Comparison of ENCODE assay signal across 26 mouse cellular contexts in genomic region chr3:153160683-153161082, GRCm38 (mm10).
DNase-seq lines count a peak whose midpoint lies in the region; ATAC-seq lines count a peak whose summit lies in the region.
"Had no signal": no experiment of that assay in that cellular context is flagged by ENCODE, and none has a peak within 500 bp of the region (broad histone marks: within the 10 kb centered on the region; RNA-seq: fewer than 3 reads in every experiment).

No protein-coding gene starts in this region.

- no peak overlapping the region for H3K9ac ChIP-seq in kidney, embryonic 14.5 days (ENCODE audit: low read depth, low read length)
- no peak overlapping the region for H3K9ac ChIP-seq in kidney, embryonic 16.5 days (replicated peaks; ENCODE audit: low read length)
- H3K9ac ChIP-seq in midbrain, embryonic 16.5 days (ENCODE audit: low read depth, low read length): no peak overlapping the region
- H3K9ac ChIP-seq in midbrain, embryonic 11.5 days (ENCODE audit: low read length): no peak overlapping the region
- H3K9ac ChIP-seq: embryonic facial prominence, embryonic 12.5 days; forebrain, embryonic 13.5 days; forebrain, embryonic 15.5 days had no signal

- H3K27me3 ChIP-seq in kidney, embryonic 14.5 days (ENCODE audit: control insufficient read depth, insufficient read depth, low read length): no peaks in the 10 kb centered on the region
- H3K27me3 ChIP-seq in kidney, embryonic 16.5 days (ENCODE audit: insufficient read depth, low read length): no peaks in the 10 kb centered on the region
- H3K27me3 ChIP-seq in midbrain, embryonic 16.5 days (ENCODE audit: control insufficient read depth, insufficient read depth, low read depth, low read length): no peaks in the 10 kb centered on the region
- no peaks in the 10 kb centered on the region for H3K27me3 ChIP-seq in midbrain, embryonic 11.5 days (ENCODE audit: control insufficient read depth, insufficient read depth, low read length)
- H3K27me3 ChIP-seq: CH12.LX; embryonic facial prominence, embryonic 12.5 days; forebrain, embryonic 13.5 days; forebrain, embryonic 15.5 days; Patski had no signal

- H3K4me1 ChIP-seq in kidney, embryonic 14.5 days (ENCODE audit: control insufficient read depth, insufficient read depth, low read length): no peaks in the 10 kb centered on the region
- H3K4me1 ChIP-seq in kidney, embryonic 16.5 days (ENCODE audit: insufficient read depth, low read length): no peaks in the 10 kb centered on the region
- H3K4me1 ChIP-seq in midbrain, embryonic 16.5 days (ENCODE audit: control insufficient read depth, insufficient read depth, low read length): no peaks in the 10 kb centered on the region
- H3K4me1 ChIP-seq in midbrain, embryonic 11.5 days (ENCODE audit: control insufficient read depth, insufficient read depth, low read length): no peaks in the 10 kb centered on the region
- H3K4me1 ChIP-seq: embryonic facial prominence, embryonic 12.5 days; forebrain, embryonic 13.5 days; forebrain, embryonic 15.5 days had no signal

- no peaks in the 10 kb centered on the region for H3K9me3 ChIP-seq in kidney, embryonic 14.5 days (ENCODE audit: control insufficient read depth, low read length)
- H3K9me3 ChIP-seq in kidney, embryonic 16.5 days (ENCODE audit: low read length): no peaks in the 10 kb centered on the region
- H3K9me3 ChIP-seq in midbrain, embryonic 16.5 days (replicated peaks; ENCODE audit: control insufficient read depth, low read length, poor library complexity, severe bottlenecking): no peaks in the 10 kb centered on the region
- H3K9me3 ChIP-seq in midbrain, embryonic 11.5 days (ENCODE audit: control insufficient read depth, low read length): no peaks in the 10 kb centered on the region
- H3K9me3 ChIP-seq: embryonic facial prominence, embryonic 10.5 days; embryonic facial prominence, embryonic 12.5 days; forebrain, embryonic 13.5 days; forebrain, embryonic 15.5 days; G1E had no signal

- H3K4me2 ChIP-seq in kidney, embryonic 14.5 days (replicated peaks; ENCODE audit: low read depth, low read length): no peak overlapping the region
- no peak overlapping the region for H3K4me2 ChIP-seq in kidney, embryonic 16.5 days (replicated peaks; ENCODE audit: low read depth, low read length)
- no peak overlapping the region for H3K4me2 ChIP-seq in midbrain, embryonic 16.5 days (ENCODE audit: low read length)
- H3K4me2 ChIP-seq in midbrain, embryonic 11.5 days: no peak overlapping the region
- H3K4me2 ChIP-seq: embryonic facial prominence, embryonic 12.5 days; forebrain, embryonic 13.5 days; forebrain, embryonic 15.5 days had no signal

- DNase-seq in frontal cortex, postnatal 36 days (ENCODE audit: low spot score in 2 of 2): no peak
- DNase-seq in kidney, adult 8-10 months: no peak
- DNase-seq in kidney, postnatal 4 days: no peak
- no peak for DNase-seq in midbrain, embryonic 11.5 days (ENCODE audit: low spot score, missing footprints)
- DNase-seq: adrenal gland, adult 8-10 months; adrenal gland, postnatal 14 days; adrenal gland, postnatal 36 days; B cell, adult 2 months; cerebellum, adult 11 months; cerebellum, adult 18-20 months; cerebellum, adult 9-10 months; cerebellum, postnatal 10 days; cerebellum, postnatal 25 days had no signal

- no peak overlapping the region for H3K27ac ChIP-seq in kidney, embryonic 14.5 days (ENCODE audit: low read depth, low read length)
- H3K27ac ChIP-seq in kidney, embryonic 16.5 days (ENCODE audit: low read length): no peak overlapping the region
- no peak overlapping the region for H3K27ac ChIP-seq in midbrain, embryonic 16.5 days (ENCODE audit: low read length)
- no peak overlapping the region for H3K27ac ChIP-seq in midbrain, embryonic 11.5 days (ENCODE audit: low read depth, low read length)
- H3K27ac ChIP-seq: embryonic facial prominence, embryonic 10.5 days; embryonic facial prominence, embryonic 12.5 days; forebrain, embryonic 13.5 days; forebrain, embryonic 15.5 days had no signal

- WGBS in kidney, embryonic 14.5 days: 63% methylated on average over 5 of the region's 5 CpGs
- 38% methylated on average over 5 of the region's 5 CpGs for WGBS in kidney, embryonic 16.5 days
- WGBS in midbrain, embryonic 16.5 days: 76% methylated on average over 5 of the region's 5 CpGs
- 82% methylated on average over 5 of the region's 5 CpGs for WGBS in midbrain, embryonic 11.5 days

- H3K36me3 ChIP-seq in kidney, embryonic 14.5 days (ENCODE audit: control insufficient read depth, insufficient read depth, low read length): no peaks in the 10 kb centered on the region
- H3K36me3 ChIP-seq in kidney, embryonic 16.5 days (ENCODE audit: insufficient read depth, low read length): no peaks in the 10 kb centered on the region
- H3K36me3 ChIP-seq in midbrain, embryonic 16.5 days (ENCODE audit: control insufficient read depth, insufficient read depth, low read length): no peaks in the 10 kb centered on the region
- H3K36me3 ChIP-seq in midbrain, embryonic 11.5 days (ENCODE audit: control insufficient read depth, insufficient read depth, low read length): no peaks in the 10 kb centered on the region
- H3K36me3 ChIP-seq: embryonic facial prominence, embryonic 10.5 days; embryonic facial prominence, embryonic 12.5 days; forebrain, embryonic 15.5 days; G1E had no signal

- H3K4me3 ChIP-seq in kidney, embryonic 14.5 days (ENCODE audit: low read length): no peak overlapping the region
- no peak overlapping the region for H3K4me3 ChIP-seq in kidney, embryonic 16.5 days (ENCODE audit: low read length)
- no peak overlapping the region for H3K4me3 ChIP-seq in midbrain, embryonic 16.5 days (ENCODE audit: low read depth, low read length)
- no peak overlapping the region for H3K4me3 ChIP-seq in midbrain, embryonic 11.5 days (ENCODE audit: low read depth, low read length)
- H3K4me3 ChIP-seq: embryonic facial prominence, embryonic 10.5 days; embryonic facial prominence, embryonic 12.5 days; forebrain, embryonic 13.5 days; forebrain, embryonic 15.5 days had no signal

- peak; percentile 38 for ATAC-seq in frontal cortex, adult (ENCODE audit: low TSS enrichment)
- ATAC-seq in kidney, embryonic 14.5 days (ENCODE audit: low FRiP score, low TSS enrichment): peak; percentile 55; the same call in 1 of the 2 replicates
- ATAC-seq in kidney, embryonic 16.5 days (ENCODE audit: low FRiP score, low TSS enrichment): 0 out of 2 replicates have a peak, but pooled peaks have one; percentile 44
- ATAC-seq in midbrain, embryonic 16.5 days: 0 out of 2 replicates have a peak, but pooled peaks have one; percentile 32
- no peak for ATAC-seq in midbrain, embryonic 11.5 days (ENCODE audit: low FRiP score)
- ATAC-seq: activated CD4-positive, CD25-positive, alpha-beta regulatory T cell, adult 4 months; CD4-positive, CD25-positive, alpha-beta regulatory T cell, adult 4 months; forebrain, embryonic 13.5 days; forebrain, embryonic 15.5 days; Patski had no signal
